Mouse (Mus musculus) lung, adult 2 months (tissue): ENCODE measurements around the gene Spint1. TPM values are rescaled to one million over a fixed set of nuclear protein-coding genes. Genes with fewer than 3 reads are reported as not detected.
A peak's percentile ranks its signal among the peaks of the same experiment; 100 is the strongest.

Experiments used
- DNase-seq: peaks from one replicate; pipeline ENCODE4 v3.0.0; 2022
- H3K4me1 ChIP-seq: fragments of 200-500 bp; 2 replicates; pipeline ENCODE4 v1.6.1; 2011; ENCODE audit warnings: low read length; ENCODE audit not compliant: control insufficient read depth, insufficient read depth
- H3K4me3 ChIP-seq: fragments of 200-500 bp; replicated peaks from 2 replicates; pipeline ENCODE3; 2011; ENCODE audit warnings: low read depth, mild to moderate bottlenecking, control low read depth, low read length; ENCODE audit errors: extremely low read depth
- CTCF ChIP-seq: fragments of 200-500 bp; IDR thresholded peaks from 2 replicates; pipeline ENCODE4 v1.5.1; 2011; ENCODE audit warnings: mild to moderate bottlenecking, low read length, control low read depth; ENCODE audit not compliant: insufficient read depth
- POLR2A ChIP-seq: fragments of 200-500 bp; IDR thresholded peaks from 2 replicates; pipeline ENCODE4 v1.6.1; 2011; ENCODE audit warnings: low read depth, mild to moderate bottlenecking, control low read depth, low read length, borderline replicate concordance; ENCODE audit errors: extremely low read depth
- WGBS: fragments of 180-500 bp; shearing (Covaris S2); methylation state at CpG from one replicate; pipeline ENCODE4 v1.1.7; 2018; 5-methylcytosine and 5-hydroxymethylcytosine counted together
- polyA plus RNA-seq: library from polyadenylated mRNA; depleted of rRNA; stranded (reverse); fragments of >200 nt; gene quantifications from 2 replicates; pipeline ENCODE4 v1.2.3, GENCODE M21; 2012

The Spint1 gene
- polyA plus RNA-seq, 1 experiment, result 51.0 TPM

GRCm38 (mm10) chr2:119240819-119241186, 3.6 kb downstream of the Spint1 start:
- no peak for DNase-seq

GRCm38 (mm10) chr2:119242548-119242947, 5.4 kb downstream of the Spint1 start:
- DNase-seq, result no peak
- Histone ChIP-seq H3K4me3 (no peak overlapping the region), H3K4me1 (no peaks in the 10 kb centered on the region)
- 49% methylated on average over 9 of the region's 9 CpGs for WGBS
- TF ChIP-seq CTCF, result no peak
- no peak for TF ChIP-seq POLR2A

More at GRCm38 (mm10) chr2:119240819-119241186, 3.6 kb downstream of the Spint1 start:
- TF ChIP-seq POLR2A (no peak), CTCF (no peak)
- H3K4me3 ChIP-seq, result no peak overlapping the region
- no peaks in the 10 kb centered on the region for H3K4me1 ChIP-seq
- WGBS, result 82% methylated on average over 4 of the region's 4 CpGs

GRCm38 (mm10) chr2:119245246-119245645, 8.1 kb downstream of the Spint1 start:
- no peak for TF ChIP-seq CTCF
- no peak for TF ChIP-seq POLR2A
- no peaks in the 10 kb centered on the region; the same call in 1 of the 2 replicates for H3K4me1 ChIP-seq
- 69% methylated on average over 7 of the region's 7 CpGs for WGBS
- H3K4me3 ChIP-seq, result no peak overlapping the region
- DNase-seq, result no peak

GRCm38 (mm10) chr2:119247904-119248303, 10.7 kb downstream of the Spint1 start:
- TF ChIP-seq CTCF (no peak), POLR2A (no peak)
- WGBS, result 80% methylated on average over 9 of the region's 9 CpGs
- DNase-seq, result no peak
- H3K4me3 ChIP-seq, result no peak overlapping the region
- peaks cover 3% of the 10 kb centered on the region; the same call in 1 of the 2 replicates for H3K4me1 ChIP-seq

- no peak for TF ChIP-seq POLR2A
- no peak for TF ChIP-seq CTCF
- DNase-seq, result peak; percentile 43
- Histone ChIP-seq H3K4me1 (peaks cover 3% of the 10 kb centered on the region; the same call in 1 of the 2 replicates), H3K4me3 (no peak overlapping the region)
- WGBS, result 37% methylated on average over 4 of the region's 4 CpGs
These were observed 12.5 kb downstream of the Spint1 start for GRCm38 (mm10) chr2:119249592-119250061.

GRCm38 (mm10) chr2:119250377-119250776, 13.2 kb downstream of the Spint1 start:
- 51% methylated on average over 5 of the region's 5 CpGs for WGBS

GRCm38 (mm10) chr2:119250826-119251478, 13.8 kb downstream of the Spint1 start:
- no peak overlapping the region for H3K4me3 ChIP-seq
- TF ChIP-seq CTCF (peak; percentile 93), POLR2A (no peak)
- DNase-seq, result peak; percentile 83
- peaks cover 3% of the 10 kb centered on the region; the same call in 1 of the 2 replicates for H3K4me1 ChIP-seq
- 11% methylated on average over 11 of the region's 11 CpGs for WGBS

More at GRCm38 (mm10) chr2:119250377-119250776, 13.2 kb downstream of the Spint1 start:
- peaks cover 3% of the 10 kb centered on the region; the same call in 1 of the 2 replicates for H3K4me1 ChIP-seq
- DNase-seq, result no peak
- no peak overlapping the region for H3K4me3 ChIP-seq
- TF ChIP-seq CTCF, result no peak
- no peak for TF ChIP-seq POLR2A

- 23% methylated on average over 7 of the region's 7 CpGs for WGBS
- H3K4me3 ChIP-seq, result no peak overlapping the region
- TF ChIP-seq CTCF (no peak), POLR2A (no peak)
- H3K4me1 ChIP-seq, result peaks cover 3% of the 10 kb centered on the region; the same call in 1 of the 2 replicates
- no peak for DNase-seq
These were observed 17.8 kb downstream of the Spint1 start for GRCm38 (mm10) chr2:119254976-119255375.

GRCm38 (mm10) chr2:119260518-119260917, 23.4 kb downstream of the Spint1 start:
- DNase-seq, result no peak
- Histone ChIP-seq H3K4me3 (no peak overlapping the region), H3K4me1 (no peaks in the 10 kb centered on the region; the same call in none of the 2 replicates)
- TF ChIP-seq CTCF (no peak), POLR2A (no peak)
- 83% methylated on average over 1 of the region's 1 CpGs for whole genome bisulfite sequencing

- 19% methylated on average over 2 of the region's 2 CpGs for WGBS
- no peak for DNase-seq
These were observed 24.2 kb downstream of the Spint1 start for GRCm38 (mm10) chr2:119261326-119261725.

More at GRCm38 (mm10) chr2:119261326-119261725, 24.2 kb downstream of the Spint1 start:
- Histone ChIP-seq H3K4me1 (no peaks in the 10 kb centered on the region; the same call in none of the 2 replicates), H3K4me3 (no peak overlapping the region)
- TF ChIP-seq POLR2A, result no peak
